Mouse (Mus musculus): ENCODE data around the gene Pik3cb. TPM values are rescaled to one million over a fixed set of nuclear protein-coding genes. Genes with fewer than 3 reads are reported as not detected.
A peak's percentile ranks its signal among the peaks of the same experiment; 100 is the strongest.

Pik3cb gene
- total RNA-seq, 1 experiment: 10.2 TPM

DNA sequence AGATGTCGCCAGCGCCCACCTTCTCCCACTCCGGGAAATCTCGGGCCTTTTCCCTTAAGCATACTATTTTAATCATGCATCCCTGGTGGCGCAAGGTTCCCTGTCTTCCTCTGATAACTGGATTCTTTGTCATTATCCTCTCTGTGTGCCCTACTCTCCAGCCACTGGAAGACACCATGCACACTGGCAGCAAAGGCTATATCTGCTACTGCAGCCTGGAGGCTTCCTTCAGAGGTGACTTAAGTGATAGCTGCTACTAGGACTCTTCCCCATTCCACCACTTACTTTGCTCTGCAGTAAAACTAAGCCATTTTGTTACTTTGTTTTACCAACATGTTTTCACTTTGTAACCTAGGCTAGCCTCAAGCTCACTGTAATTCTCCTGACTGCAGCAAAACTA is 30.2 kb downstream of the Pik3cb start:
- Histone ChIP-seq H3K4me1 (ENCODE audit: control insufficient read depth in 2 of 2, insufficient read depth in 2 of 2, low read length in 2 of 2, poor library complexity in 1 of 2) (peaks cover 0 to 8% of the 10 kb centered on the region in 2 experiments; a peak in 1 of 4 replicates), H3K36me3 (ENCODE audit: control insufficient read depth, insufficient read depth, low read length, poor library complexity, severe bottlenecking) (peaks cover 2% of the 10 kb centered on the region; the same call in 1 of the 2 replicates), H3K4me3 (ENCODE audit: insufficient read depth in 1 of 2, low read depth in 1 of 2, low read length in 2 of 2, poor library complexity in 1 of 2, severe bottlenecking in 1 of 2) (no peak overlapping the region), H3K27ac (ENCODE audit: insufficient read depth, low read depth, low read length, poor library complexity, severe bottlenecking) (no peak overlapping the region), H3K9me3 (ENCODE audit: control insufficient read depth, insufficient read depth, low read depth, low read length) (no peaks in the 10 kb centered on the region), H3K9ac (ENCODE audit: insufficient read depth, low read depth, low read length, poor library complexity, severe bottlenecking) (no peak overlapping the region)
- DNase-seq (ENCODE audit: low read depth, low spot score): no peak
- in situ Hi-C loops (cut with MboI; ENCODE audit: low sequenced_read_pairs in 2 of 2, unreplicated experiment in 2 of 2): no loop called here
- no peak for TF ChIP-seq CHD2 (IDR thresholded peaks at IDR 0.05; ENCODE audit: low read depth, low read length)
- TF ChIP-seq ZNF384 (IDR thresholded peaks at IDR 0.05; ENCODE audit: low read depth, low read length): no peak
- TF ChIP-seq ZC3H11A (IDR thresholded peaks at IDR 0.05; ENCODE audit: borderline replicate concordance, low read depth, low read length): no peak
- no peak for TF ChIP-seq HCFC1 (IDR thresholded peaks at IDR 0.05; ENCODE audit: borderline replicate concordance, insufficient read depth, low read length)
- no peak for TF ChIP-seq MAFK (IDR thresholded peaks at IDR 0.05; ENCODE audit: insufficient read depth, low read depth, low read length)

DNA sequence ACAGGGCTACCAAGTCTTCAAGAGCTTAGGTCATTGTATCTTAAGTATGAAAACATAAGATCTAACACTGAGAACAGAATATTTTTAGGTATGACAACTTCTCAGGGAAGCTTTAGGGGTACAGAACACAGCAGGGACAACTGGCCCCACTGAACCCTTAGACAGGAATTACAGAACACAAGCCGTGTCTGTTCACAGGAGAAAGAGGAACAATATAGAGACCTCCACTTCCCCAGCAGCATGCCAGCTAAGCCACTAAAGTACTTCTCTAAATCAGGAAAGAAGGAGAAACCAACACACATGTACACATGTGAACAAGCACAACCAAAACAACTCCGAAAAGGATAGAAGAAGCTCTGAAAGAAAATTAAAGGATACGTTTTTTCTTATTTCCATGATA is 30.8 kb downstream of the Pik3cb start:
- H3K36me3 ChIP-seq (ENCODE audit: control insufficient read depth, insufficient read depth, low read length, poor library complexity, severe bottlenecking): peaks cover 2% of the 10 kb centered on the region; the same call in 1 of the 2 replicates
- peaks cover 0 to 8% of the 10 kb centered on the region in 2 experiments; a peak in 1 of 4 replicates for H3K4me1 ChIP-seq (ENCODE audit: control insufficient read depth in 2 of 2, insufficient read depth in 2 of 2, low read length in 2 of 2, poor library complexity in 1 of 2)
- TF ChIP-seq ZC3H11A (IDR thresholded peaks at IDR 0.05; ENCODE audit: borderline replicate concordance, low read depth, low read length) (no peak), HCFC1 (IDR thresholded peaks at IDR 0.05; ENCODE audit: borderline replicate concordance, insufficient read depth, low read length) (no peak), CHD2 (IDR thresholded peaks at IDR 0.05; ENCODE audit: low read depth, low read length) (no peak), ZNF384 (IDR thresholded peaks at IDR 0.05; ENCODE audit: low read depth, low read length) (no peak), MAFK (IDR thresholded peaks at IDR 0.05; ENCODE audit: insufficient read depth, low read depth, low read length) (no peak)
- no peak for DNase-seq (ENCODE audit: low read depth, low spot score)
- no peak overlapping the region for H3K4me3 ChIP-seq (ENCODE audit: insufficient read depth in 1 of 2, low read depth in 1 of 2, low read length in 2 of 2, poor library complexity in 1 of 2, severe bottlenecking in 1 of 2)
- H3K27ac ChIP-seq (ENCODE audit: insufficient read depth, low read depth, low read length, poor library complexity, severe bottlenecking): no peak overlapping the region
- in situ Hi-C loops (cut with MboI; ENCODE audit: low sequenced_read_pairs in 2 of 2, unreplicated experiment in 2 of 2): no loop called here
- no peaks in the 10 kb centered on the region for H3K9me3 ChIP-seq (ENCODE audit: control insufficient read depth, insufficient read depth, low read depth, low read length)
- no peak overlapping the region for H3K9ac ChIP-seq (ENCODE audit: insufficient read depth, low read depth, low read length, poor library complexity, severe bottlenecking)

DNA sequence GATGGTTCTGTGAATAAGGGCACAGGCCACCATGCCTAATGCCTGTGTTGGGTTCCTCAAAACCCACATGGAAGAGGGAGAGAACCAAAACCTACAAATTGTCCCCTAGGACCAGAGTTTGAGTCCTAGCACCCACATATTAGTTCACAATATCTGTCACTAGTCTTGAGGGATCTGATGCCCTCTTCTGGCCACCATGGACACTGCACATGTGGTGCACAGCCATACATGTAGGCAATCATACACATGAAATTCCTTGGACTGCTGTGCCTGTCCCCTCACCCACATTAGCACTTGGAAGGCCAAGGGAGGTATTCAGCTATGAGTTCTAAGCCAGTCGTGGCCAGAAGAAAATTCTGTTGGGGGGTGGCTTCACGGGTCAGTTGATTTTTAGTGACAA is 36.0 kb downstream of the Pik3cb start:
- in situ Hi-C loops (cut with MboI; ENCODE audit: low sequenced_read_pairs in 2 of 2, unreplicated experiment in 2 of 2): no loop called here
- no peak for DNase-seq (ENCODE audit: low read depth, low spot score)
- H3K27ac ChIP-seq (ENCODE audit: insufficient read depth, low read depth, low read length, poor library complexity, severe bottlenecking): peak overlapping the region; percentile 14; the same call in 1 of the 2 replicates
- H3K36me3 ChIP-seq (ENCODE audit: control insufficient read depth, insufficient read depth, low read length, poor library complexity, severe bottlenecking): peaks cover 4% of the 10 kb centered on the region; the same call in 1 of the 2 replicates
- peaks cover 2 to 7% of the 10 kb centered on the region in 2 experiments; a peak in 3 of 4 replicates for H3K4me1 ChIP-seq (ENCODE audit: control insufficient read depth in 2 of 2, insufficient read depth in 2 of 2, low read length in 2 of 2, poor library complexity in 1 of 2)
- no peak overlapping the region for H3K9ac ChIP-seq (ENCODE audit: insufficient read depth, low read depth, low read length, poor library complexity, severe bottlenecking)
- no peak overlapping the region for H3K4me3 ChIP-seq (ENCODE audit: insufficient read depth in 1 of 2, low read depth in 1 of 2, low read length in 2 of 2, poor library complexity in 1 of 2, severe bottlenecking in 1 of 2)
- TF ChIP-seq CHD2 (IDR thresholded peaks at IDR 0.05; ENCODE audit: low read depth, low read length): no peak
- TF ChIP-seq ZC3H11A (IDR thresholded peaks at IDR 0.05; ENCODE audit: borderline replicate concordance, low read depth, low read length): no peak
- TF ChIP-seq HCFC1 (IDR thresholded peaks at IDR 0.05; ENCODE audit: borderline replicate concordance, insufficient read depth, low read length): no peak
- TF ChIP-seq MAFK (IDR thresholded peaks at IDR 0.05; ENCODE audit: insufficient read depth, low read depth, low read length): no peak
- TF ChIP-seq ZNF384 (IDR thresholded peaks at IDR 0.05; ENCODE audit: low read depth, low read length): no peak
- no peaks in the 10 kb centered on the region for H3K9me3 ChIP-seq (ENCODE audit: control insufficient read depth, insufficient read depth, low read depth, low read length)

DNA sequence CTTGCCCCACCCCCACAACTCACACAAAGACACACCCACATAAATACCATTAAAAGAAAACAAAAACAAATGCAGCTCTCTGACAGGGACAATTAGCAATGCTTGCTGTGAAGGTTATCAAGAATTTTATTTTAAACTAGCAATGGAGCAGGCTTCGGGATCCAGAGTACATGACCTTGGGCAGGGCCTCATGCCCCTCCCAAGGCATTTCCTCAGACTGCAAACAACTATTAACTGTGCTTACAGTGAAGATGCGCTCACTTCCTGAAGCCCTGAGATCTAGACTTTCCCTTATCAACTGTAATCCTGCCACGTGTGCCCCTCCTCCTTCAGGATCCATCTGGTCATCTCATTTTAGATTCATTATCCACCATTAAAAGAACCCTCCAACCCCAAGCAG is 36.6 kb downstream of the Pik3cb start:
- Histone ChIP-seq H3K27ac (ENCODE audit: insufficient read depth, low read depth, low read length, poor library complexity, severe bottlenecking) (peak overlapping the region; percentile 14; the same call in 1 of the 2 replicates), H3K4me3 (ENCODE audit: insufficient read depth in 1 of 2, low read depth in 1 of 2, low read length in 2 of 2, poor library complexity in 1 of 2, severe bottlenecking in 1 of 2) (no peak overlapping the region), H3K9me3 (ENCODE audit: control insufficient read depth, insufficient read depth, low read depth, low read length) (no peaks in the 10 kb centered on the region), H3K36me3 (ENCODE audit: control insufficient read depth, insufficient read depth, low read length, poor library complexity, severe bottlenecking) (peaks cover 4% of the 10 kb centered on the region; the same call in 1 of the 2 replicates), H3K9ac (ENCODE audit: insufficient read depth, low read depth, low read length, poor library complexity, severe bottlenecking) (no peak overlapping the region), H3K4me1 (ENCODE audit: control insufficient read depth in 2 of 2, insufficient read depth in 2 of 2, low read length in 2 of 2, poor library complexity in 1 of 2) (peaks cover 2 to 7% of the 10 kb centered on the region in 2 experiments; a peak in 3 of 4 replicates)
- TF ChIP-seq MAFK (IDR thresholded peaks at IDR 0.05; ENCODE audit: insufficient read depth, low read depth, low read length): no peak
- in situ Hi-C loops (cut with MboI; ENCODE audit: low sequenced_read_pairs in 2 of 2, unreplicated experiment in 2 of 2): no loop called here
- no peak for DNase-seq (ENCODE audit: low read depth, low spot score)

Data from ES-E14 (cell line).